Mouse (Mus musculus) layer of hippocampus, adult 2 months (tissue): ENCODE measurements at regions not wholly inside any gene's neighbourhood (a gene's known extent, or its start where the extent isn't known, plus 50 kb on each side); places are given as distances from the start of the nearest gene placed in this dataset.

ENCODE experiments used
- DNase-seq, 2 experiments: peaks; one replicate each; pipeline ENCODE4 v3.0.0; 2022; ENCODE audit warnings: low spot score in 2 of 2
- H3K27ac ChIP-seq: fragments of 200-600 bp; 2 replicates; pipeline ENCODE4 v1.8.1; 2022
- H3K4me3 ChIP-seq: fragments of 200-600 bp; 2 replicates; pipeline ENCODE4 v1.8.1; 2022; ENCODE audit warnings: mild to moderate bottlenecking
- CTCF ChIP-seq: fragments of 200-600 bp; conservative IDR thresholded peaks from 2 replicates; pipeline ENCODE4 v1.8.1; 2022; ENCODE audit warnings: antibody characterized with exemption, mild to moderate bottlenecking, moderate library complexity

DNA sequence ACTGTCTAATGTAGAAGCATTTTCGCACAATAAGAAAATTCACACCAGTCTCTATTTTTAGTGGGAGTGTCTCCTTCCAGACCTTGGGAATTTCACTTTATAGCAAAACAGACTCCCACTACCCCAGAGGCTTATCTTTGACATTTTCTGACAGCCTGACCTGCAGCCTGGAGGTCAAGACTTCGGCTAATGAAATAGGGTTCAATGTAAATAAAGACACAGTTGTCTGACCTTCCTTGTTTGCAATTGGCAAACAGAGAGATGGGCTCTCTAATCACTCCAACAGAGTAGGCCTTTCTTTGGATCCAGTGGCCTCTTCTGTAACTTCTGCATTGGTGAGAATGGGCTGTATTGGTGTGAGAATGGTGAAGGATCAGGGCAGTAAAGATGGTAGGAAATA is 321.7 kb upstream of the Tnp1 start:
- no peak overlapping the region for H3K27ac ChIP-seq
- no peak overlapping the region for H3K4me3 ChIP-seq
- DNase-seq, result no peak
- no peak for TF ChIP-seq CTCF

DNA sequence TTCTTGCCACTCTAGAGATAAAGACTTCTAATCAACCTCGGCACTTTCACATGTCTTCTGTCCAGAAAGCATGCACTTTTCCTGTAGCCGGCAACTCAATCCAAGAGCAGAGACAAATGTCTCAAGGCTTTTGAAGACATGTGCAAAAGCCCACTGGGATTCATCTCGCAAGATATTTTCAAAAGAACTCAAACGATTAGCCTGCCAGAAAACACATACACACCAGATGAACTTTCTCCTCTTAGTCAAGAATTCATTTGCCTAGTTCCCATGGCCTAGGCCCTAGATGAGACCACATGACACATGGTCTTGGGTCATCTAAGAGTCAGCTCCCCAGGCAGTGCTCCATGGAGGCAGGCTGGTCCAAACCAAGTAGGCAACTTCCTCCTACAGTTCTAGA is 293.8 kb upstream of the Tnp1 start:
- no peak overlapping the region for H3K4me3 ChIP-seq
- no peak for DNase-seq
- TF ChIP-seq CTCF, result no peak
- no peak overlapping the region for H3K27ac ChIP-seq

DNA sequence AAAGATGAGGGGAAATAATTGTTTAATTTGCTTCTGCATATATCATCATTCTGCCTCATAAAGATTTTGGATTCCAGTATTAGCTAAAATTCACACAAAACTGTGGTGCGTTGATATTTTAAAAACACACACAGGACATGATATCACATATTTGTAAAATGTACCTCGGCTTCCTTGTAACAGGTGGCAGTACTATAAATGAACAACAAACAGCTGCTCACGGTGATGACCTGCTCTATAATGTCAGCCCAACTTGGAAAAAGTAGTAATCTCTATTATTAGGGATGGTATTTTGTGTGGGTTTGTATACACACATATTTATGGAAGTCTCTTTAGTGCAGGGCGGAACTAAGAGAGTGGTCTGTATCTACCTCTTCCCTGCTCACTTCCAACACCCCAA is 292.7 kb upstream of the Tnp1 start:
- H3K4me3 ChIP-seq, result no peak overlapping the region
- TF ChIP-seq CTCF, result no peak
- H3K27ac ChIP-seq, result no peak overlapping the region
- DNase-seq, result no peak

DNA sequence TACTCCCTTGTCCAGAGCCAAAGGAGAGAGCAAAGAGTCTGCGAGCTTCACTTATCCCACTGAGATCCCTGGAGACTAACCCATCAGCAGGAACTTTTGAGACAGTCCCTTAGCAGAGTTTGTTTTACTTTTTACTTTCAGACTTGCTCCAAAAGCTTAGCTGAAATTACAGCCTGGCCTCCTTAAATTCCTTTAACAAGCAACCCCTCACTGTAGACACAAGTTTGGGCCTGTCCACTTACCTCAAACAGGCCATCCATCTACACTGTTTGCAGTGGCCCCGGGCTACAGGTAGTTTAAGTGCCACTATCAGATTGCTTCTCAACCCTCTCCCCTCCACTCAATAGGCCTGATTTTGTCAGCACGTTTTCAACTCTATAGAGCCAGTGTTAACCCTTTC is 291.5 kb upstream of the Tnp1 start:
- DNase-seq, result no peak
- no peak overlapping the region for H3K4me3 ChIP-seq
- no peak for TF ChIP-seq CTCF
- H3K27ac ChIP-seq, result no peak overlapping the region

- Histone ChIP-seq H3K27ac (no peak overlapping the region), H3K4me3 (no peak overlapping the region)
- no peak for DNase-seq
- no peak for TF ChIP-seq CTCF
These were observed 284.4 kb upstream of the Tnp1 start for GRCm38 (mm10) chr1:73299978-73300688.

DNA sequence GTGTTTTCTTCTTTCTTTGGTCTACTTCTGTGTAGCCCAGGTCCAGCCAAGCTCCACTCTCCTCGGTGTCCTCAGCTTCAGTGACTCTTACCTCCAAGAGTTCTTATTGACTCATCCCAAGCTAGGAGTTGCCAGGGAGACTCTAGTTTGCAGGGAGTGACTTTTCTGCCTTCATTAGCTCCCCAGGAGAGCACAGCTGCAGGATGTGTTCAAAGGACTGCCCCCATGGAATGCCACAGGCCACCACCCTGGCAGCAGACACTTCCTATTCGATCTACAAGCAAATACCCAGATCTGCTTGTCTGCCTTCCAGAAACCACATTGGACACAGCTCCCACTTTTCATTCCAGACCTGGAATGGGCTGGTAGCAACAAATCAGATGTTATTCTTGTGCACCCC is 269.6 kb upstream of the Tnp1 start:
- no peak overlapping the region for H3K4me3 ChIP-seq
- H3K27ac ChIP-seq, result no peak overlapping the region
- DNase-seq, result no peak
- no peak for TF ChIP-seq CTCF

- peak in 1 of 2 experiments; percentile 27 for DNase-seq
- Histone ChIP-seq H3K27ac (no peak overlapping the region), H3K4me3 (no peak overlapping the region)
- TF ChIP-seq CTCF, result peak; percentile 81
These were observed 258.8 kb upstream of the Tnp1 start for GRCm38 (mm10) chr1:73274480-73274879.

DNA sequence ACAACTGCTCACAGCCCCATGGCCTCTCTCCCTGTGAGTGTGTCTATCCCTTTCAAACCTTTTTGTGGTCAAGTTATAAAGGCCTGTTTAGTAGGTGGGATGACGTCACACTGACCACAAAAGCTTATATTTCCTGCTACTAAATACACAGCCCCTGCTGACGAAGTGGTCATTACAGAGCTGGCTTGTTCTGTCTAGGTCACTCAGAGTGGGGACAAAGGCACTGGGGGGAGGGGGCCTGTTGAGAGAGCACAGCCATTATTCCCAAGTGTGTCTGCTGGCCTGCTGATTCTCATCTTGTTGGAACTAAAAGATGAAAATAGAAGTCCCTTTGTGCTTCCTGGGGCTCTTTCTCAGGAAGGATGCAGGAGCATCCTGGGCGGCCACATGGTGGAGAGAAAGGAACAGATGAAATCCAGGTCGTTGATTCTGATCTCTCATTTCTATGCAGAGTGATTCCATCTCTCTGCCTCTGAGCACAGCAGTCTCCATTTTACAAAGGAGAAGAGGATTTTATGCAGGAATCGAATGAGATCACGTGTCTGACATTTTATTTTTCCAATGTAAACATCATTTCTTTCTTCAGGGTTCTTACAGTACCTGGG is 255.2 kb upstream of the Tnp1 start:
- TF ChIP-seq CTCF, result no peak
- DNase-seq, result no peak
- no peak overlapping the region for H3K4me3 ChIP-seq
- H3K27ac ChIP-seq, result no peak overlapping the region

DNA sequence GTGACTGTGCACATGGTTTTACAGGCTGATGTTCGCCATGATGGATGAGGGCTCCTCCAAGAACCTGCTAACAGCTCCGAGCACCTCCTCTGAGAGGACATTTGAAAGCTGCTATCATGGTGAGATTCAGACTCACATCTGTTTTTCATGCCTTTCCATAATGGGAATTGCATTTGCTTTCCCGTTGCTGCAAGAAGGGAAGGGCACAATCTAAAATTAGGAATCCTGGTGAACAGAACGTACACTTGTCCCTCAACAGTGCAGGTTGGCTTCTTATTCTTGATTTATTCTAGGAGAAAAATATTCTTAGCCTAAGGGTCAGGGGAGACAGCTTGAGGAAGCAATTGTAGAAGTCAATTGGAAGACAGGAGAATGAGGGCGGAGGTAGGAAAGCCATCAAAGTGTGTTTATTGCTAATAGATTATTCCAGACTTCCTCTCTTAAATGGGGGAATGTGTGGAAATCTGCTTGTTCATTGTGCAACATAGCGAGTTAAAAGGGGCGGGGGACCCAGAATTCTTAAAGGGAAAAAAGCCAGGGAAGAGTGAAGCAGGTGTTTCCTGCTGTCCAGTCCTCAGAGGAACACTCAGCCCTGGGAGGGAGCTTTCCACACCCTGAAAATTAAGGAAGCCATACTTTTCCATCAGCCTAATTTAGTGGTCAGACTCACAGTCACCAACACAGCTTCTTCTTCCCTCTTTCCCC is 253.5 kb upstream of the Tnp1 start:
- H3K27ac ChIP-seq, result no peak overlapping the region
- no peak overlapping the region for H3K4me3 ChIP-seq
- no peak for TF ChIP-seq CTCF
- no peak for DNase-seq

- DNase-seq, result peak in 1 of 2 experiments; percentile 34
- Histone ChIP-seq H3K27ac (no peak overlapping the region), H3K4me3 (no peak overlapping the region)
- TF ChIP-seq CTCF, result no peak
These were observed 249.3 kb upstream of the Tnp1 start for GRCm38 (mm10) chr1:73265009-73265408.

DNA sequence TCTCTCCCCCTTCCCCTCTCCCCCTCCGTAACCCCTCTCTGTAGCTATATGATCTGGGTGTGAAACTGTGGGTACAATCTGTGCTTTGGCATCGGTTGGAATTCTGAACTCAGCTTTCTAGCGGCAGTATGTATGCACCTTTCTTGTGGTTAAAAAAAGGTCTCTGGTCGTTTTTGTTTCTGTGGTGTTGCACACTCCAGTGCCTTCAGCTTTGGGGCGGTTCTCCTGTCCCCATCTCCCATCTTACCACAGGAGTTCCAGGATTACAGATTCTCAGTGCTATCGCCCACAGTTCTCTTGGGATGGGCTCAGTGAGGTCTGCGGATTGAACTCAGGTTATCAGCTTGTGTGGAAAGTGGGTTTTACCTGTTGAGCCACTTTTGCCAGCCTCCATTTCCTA is 248.5 kb upstream of the Tnp1 start:
- no peak for DNase-seq
- Histone ChIP-seq H3K27ac (no peak overlapping the region), H3K4me3 (no peak overlapping the region)
- no peak for TF ChIP-seq CTCF

GRCm38 (mm10) chr1:73259525-73260098 is 243.9 kb upstream of the Tnp1 start:
- Histone ChIP-seq H3K27ac (no peak overlapping the region), H3K4me3 (no peak overlapping the region)
- DNase-seq, result no peak
- no peak for TF ChIP-seq CTCF

- Histone ChIP-seq H3K4me3 (no peak overlapping the region), H3K27ac (no peak overlapping the region)
- no peak for TF ChIP-seq CTCF
- no peak for DNase-seq
These were observed 241.6 kb upstream of the Tnp1 start for GRCm38 (mm10) chr1:73257263-73257662.
